Mouse (Mus musculus) C2C12 (cell line): ENCODE measurements at regions not wholly inside any gene's neighbourhood (a gene's known extent, or its start where the extent isn't known, plus 50 kb on each side); places are given as distances from the start of the nearest gene placed in this dataset.

ENCODE experiments used
- H3K27me3 ChIP-seq: one replicate; pipeline ENCODE4 v1.6.1; 2011; ENCODE audit not compliant: control insufficient read depth, insufficient read depth, insufficient read length
- H3K36me3 ChIP-seq: one replicate; pipeline ENCODE4 v1.6.1; 2011; ENCODE audit not compliant: control insufficient read depth, insufficient read depth
- H3K4me3 ChIP-seq: one replicate; pipeline ENCODE4 v1.5.1; 2011; ENCODE audit warnings: mild to moderate bottlenecking, control low read depth; ENCODE audit not compliant: poor library complexity, insufficient read depth, severe bottlenecking
- H3K79me2 ChIP-seq: one replicate; pipeline ENCODE4 v1.6.1; 2011; ENCODE audit not compliant: control insufficient read depth, insufficient read depth
- H3K79me3 ChIP-seq: one replicate; pipeline ENCODE4 v1.6.1; 2011; ENCODE audit warnings: low read depth, control low read depth
- H3ac ChIP-seq: one replicate; pipeline ENCODE3; 2011; ENCODE audit warnings: low read depth; ENCODE audit not compliant: control insufficient read depth, insufficient read length
- CEBPB ChIP-seq: IDR thresholded peaks from one replicate; pipeline ENCODE4 v1.6.1; 2011; ENCODE audit warnings: low read depth, mild to moderate bottlenecking, control low read depth, moderate library complexity
- CTCF ChIP-seq: IDR thresholded peaks from one replicate; pipeline ENCODE4 v1.5.1; 2011; ENCODE audit not compliant: control insufficient read depth, insufficient read depth, insufficient read length
- FOSL1 ChIP-seq: IDR thresholded peaks from one replicate; pipeline ENCODE4 v1.8.0; 2011; ENCODE audit warnings: mild to moderate bottlenecking, low read length; ENCODE audit not compliant: poor library complexity, insufficient read depth, severe bottlenecking
- MAX ChIP-seq: IDR thresholded peaks from one replicate; pipeline ENCODE4 v1.6.1; 2011; ENCODE audit warnings: mild to moderate bottlenecking, control low read depth
- MYOD1 ChIP-seq: IDR thresholded peaks from one replicate; pipeline ENCODE4 v1.6.1; 2011; ENCODE audit warnings: low read depth; ENCODE audit not compliant: control insufficient read depth, insufficient read length
- MYOG ChIP-seq: IDR thresholded peaks from one replicate; pipeline ENCODE4 v1.6.1; 2011; ENCODE audit not compliant: control insufficient read depth, insufficient read length; ENCODE audit errors: extremely low read depth
- USF1 ChIP-seq: IDR thresholded peaks from one replicate; pipeline ENCODE4 v1.6.1; 2011; ENCODE audit warnings: low read depth, mild to moderate bottlenecking, control low read depth, moderate library complexity

GRCm38 (mm10) chr13:28600792-28601191, 343.5 kb downstream of the Gm11361 start:
- no peaks in the 10 kb centered on the region for H3K36me3 ChIP-seq

GRCm38 (mm10) chr13:28596367-28596766, 339.0 kb downstream of the Gm11361 start:
- Histone ChIP-seq H3ac (no peak overlapping the region), H3K79me2 (no peaks in the 10 kb centered on the region), H3K36me3 (no peaks in the 10 kb centered on the region), H3K27me3 (no peaks in the 10 kb centered on the region), H3K79me3 (no peaks in the 10 kb centered on the region), H3K4me3 (no peak overlapping the region)
- TF ChIP-seq FOSL1, result no peak
- TF ChIP-seq MYOG, result no peak
- no peak for TF ChIP-seq MYOD1
- TF ChIP-seq CEBPB, result no peak
- no peak for TF ChIP-seq USF1
- no peak for TF ChIP-seq MAX
- no peak for TF ChIP-seq CTCF

More at GRCm38 (mm10) chr13:28600792-28601191, 343.5 kb downstream of the Gm11361 start:
- Histone ChIP-seq H3K4me3 (no peak overlapping the region), H3K79me3 (no peaks in the 10 kb centered on the region), H3ac (no peak overlapping the region), H3K79me2 (no peaks in the 10 kb centered on the region), H3K27me3 (no peaks in the 10 kb centered on the region)
- TF ChIP-seq MYOD1 (no peak), CTCF (no peak), FOSL1 (no peak), CEBPB (no peak), USF1 (no peak), MAX (no peak), MYOG (no peak)

GRCm38 (mm10) chr13:28592176-28592575, 334.8 kb downstream of the Gm11361 start:
- Histone ChIP-seq H3ac (no peak overlapping the region), H3K4me3 (no peak overlapping the region), H3K79me2 (no peaks in the 10 kb centered on the region), H3K79me3 (no peaks in the 10 kb centered on the region), H3K36me3 (no peaks in the 10 kb centered on the region), H3K27me3 (no peaks in the 10 kb centered on the region)
- no peak for TF ChIP-seq MYOG
- TF ChIP-seq CTCF, result no peak
- no peak for TF ChIP-seq CEBPB
- TF ChIP-seq MYOD1, result no peak
- no peak for TF ChIP-seq MAX
- TF ChIP-seq FOSL1, result no peak
- TF ChIP-seq USF1, result no peak

GRCm38 (mm10) chr13:28587977-28588376, 330.6 kb downstream of the Gm11361 start:
- H3K79me2 ChIP-seq, result no peaks in the 10 kb centered on the region
- H3K36me3 ChIP-seq, result no peaks in the 10 kb centered on the region
- H3K79me3 ChIP-seq, result no peaks in the 10 kb centered on the region
- TF ChIP-seq CTCF (no peak), USF1 (no peak), CEBPB (no peak), MAX (no peak), MYOG (no peak), MYOD1 (no peak), FOSL1 (no peak)
- H3ac ChIP-seq, result no peak overlapping the region
- no peaks in the 10 kb centered on the region for H3K27me3 ChIP-seq
- no peak overlapping the region for H3K4me3 ChIP-seq

- Histone ChIP-seq H3K79me3 (no peaks in the 10 kb centered on the region), H3ac (no peak overlapping the region), H3K79me2 (no peaks in the 10 kb centered on the region), H3K36me3 (no peaks in the 10 kb centered on the region), H3K27me3 (no peaks in the 10 kb centered on the region), H3K4me3 (no peak overlapping the region)
- no peak for TF ChIP-seq MYOG
- no peak for TF ChIP-seq MYOD1
- no peak for TF ChIP-seq CEBPB
- TF ChIP-seq MAX, result no peak
- no peak for TF ChIP-seq FOSL1
- no peak for TF ChIP-seq USF1
- no peak for TF ChIP-seq CTCF
These were observed 329.4 kb downstream of the Gm11361 start for GRCm38 (mm10) chr13:28586693-28587092.

GRCm38 (mm10) chr13:28586140-28586539, 328.8 kb downstream of the Gm11361 start:
- Histone ChIP-seq H3K79me2 (no peaks in the 10 kb centered on the region), H3K36me3 (no peaks in the 10 kb centered on the region), H3K79me3 (no peaks in the 10 kb centered on the region), H3ac (no peak overlapping the region), H3K27me3 (no peaks in the 10 kb centered on the region), H3K4me3 (no peak overlapping the region)
- TF ChIP-seq USF1 (no peak), MAX (no peak), MYOD1 (no peak), CEBPB (no peak), CTCF (no peak), FOSL1 (no peak), MYOG (no peak)
